Mouse (Mus musculus) stomach, adult 2 months (tissue): ENCODE measurements around the gene 1700042G07Rik. TPM values are rescaled to one million over a fixed set of nuclear protein-coding genes. Genes with fewer than 3 reads are reported as not detected.

ENCODE experiments used
- polyA plus RNA-seq: library from polyadenylated mRNA; depleted of rRNA; stranded (reverse); fragments of >200 nt; gene quantifications from 2 replicates; pipeline ENCODE4 v1.2.3, GENCODE M21; 2012; rRNA removed

1700042G07Rik gene
- not detected in 2 replicates for polyA plus RNA-seq

GRCm38 (mm10) chr4:116173072-116173471 is at the start of gene 1700042G07Rik, which contains the start of gene Gm49337:
Gene 1700042G07Rik (plus strand): TSS chr4:116173372.
Gene Gm49337 (plus strand): TSS chr4:116173384.

GRCm38 (mm10) chr4:116123602-116124519 is 49.3 kb upstream of the 1700042G07Rik start, which contains the start of the genes Rad54l and Pomgnt1:
Gene Rad54l (minus strand): TSS chr4:116123690.
Gene Pomgnt1 (plus strand): TSS chr4:116123840.

GRCm38 (mm10) chr4:116151238-116151637 is 21.9 kb upstream of the 1700042G07Rik start, which contains the start of gene Lurap1:
Gene Lurap1 (minus strand): TSS chr4:116151338.

GRCm38 (mm10) chr4:116167404-116167803 is 5.8 kb upstream of the 1700042G07Rik start, which contains the start of gene Tspan1:
Gene Tspan1 (minus strand): TSS chr4:116167601.

GRCm38 (mm10) chr4:116221140-116221851 is 48.1 kb downstream of the 1700042G07Rik start, which contains the start of gene Pik3r3:
Gene Pik3r3 (plus strand): TSS chr4:116221618.

Other genes with a start within 250 kb of the 1700042G07Rik start
- 1.2 and 1.4 TPM in 2 replicates for gene Dmbx1, start 233.4 kb upstream of the 1700042G07Rik start, polyA plus RNA-seq
- gene Faah, start 155.4 kb upstream of the 1700042G07Rik start, polyA plus RNA-seq, result 10.2 and 10.4 TPM in 2 replicates
- gene Nsun4, start 119.5 kb upstream of the 1700042G07Rik start, polyA plus RNA-seq, result 2.1 and 2.2 TPM in 2 replicates
- gene Uqcrh, start 98.3 kb upstream of the 1700042G07Rik start, polyA plus RNA-seq, result 31.4 and 43.3 TPM in 2 replicates
- gene Lrrc41, start 98.1 kb upstream of the 1700042G07Rik start, polyA plus RNA-seq, result 45.8 and 46.0 TPM in 2 replicates
- 0.35 and 0.61 TPM in 2 replicates for gene Rad54l, start 49.7 kb upstream of the 1700042G07Rik start, polyA plus RNA-seq
- gene Pomgnt1, start 49.5 kb upstream of the 1700042G07Rik start, polyA plus RNA-seq, result 13.1 and 13.5 TPM in 2 replicates
- gene Lurap1, start 22.0 kb upstream of the 1700042G07Rik start, polyA plus RNA-seq, result 1.6 and 2.7 TPM in 2 replicates
- 41.8 and 44.2 TPM in 2 replicates for gene Tspan1, start 5.8 kb upstream of the 1700042G07Rik start, polyA plus RNA-seq
- not detected in 2 replicates for gene Gm49337, start within 50 bp of the 1700042G07Rik start, polyA plus RNA-seq
- 4.1 and 5.5 TPM in 2 replicates for gene Pik3r3, start 48.2 kb downstream of the 1700042G07Rik start, polyA plus RNA-seq